27 mouse cellular contexts compared by ENCODE assay signal in genomic region chrX:60644726-60645318, GRCm38 (mm10). TPM values are rescaled to one million over a fixed set of nuclear protein-coding genes. Genes with fewer than 3 reads are reported as not detected.
DNase-seq lines count a peak whose midpoint lies in the region; ATAC-seq lines count a peak whose summit lies in the region.
"Had no signal": no experiment of that assay in that cellular context is flagged by ENCODE, and none has a peak within 500 bp of the region (broad histone marks: within the 10 kb centered on the region; RNA-seq: fewer than 3 reads in every experiment).

No protein-coding gene starts in this region.

- no peak overlapping the region for H3K4me2 ChIP-seq in midbrain, embryonic 14.5 days (ENCODE audit: low read length)
- no peak overlapping the region for H3K4me2 ChIP-seq in midbrain, embryonic 16.5 days (ENCODE audit: low read length)
- peak overlapping the region; percentile 32 for H3K4me2 ChIP-seq in forebrain, embryonic 16.5 days (ENCODE audit: low read length)
- H3K4me2 ChIP-seq: embryonic facial prominence, embryonic 13.5 days; heart, embryonic 12.5 days; hindbrain, embryonic 13.5 days; limb, embryonic 15.5 days; neural tube, embryonic 15.5 days had no signal

- no peaks in the 10 kb centered on the region for H3K36me3 ChIP-seq in midbrain, embryonic 14.5 days (ENCODE audit: control insufficient read depth, insufficient read depth, low read length)
- no peaks in the 10 kb centered on the region for H3K36me3 ChIP-seq in midbrain, embryonic 16.5 days (ENCODE audit: control insufficient read depth, insufficient read depth, low read length)
- no peaks in the 10 kb centered on the region for H3K36me3 ChIP-seq in forebrain, embryonic 10.5 days (replicated peaks)
- no peaks in the 10 kb centered on the region for H3K36me3 ChIP-seq in forebrain, embryonic 16.5 days (ENCODE audit: control insufficient read depth, insufficient read depth)
- H3K36me3 ChIP-seq: embryonic facial prominence, embryonic 13.5 days; heart, embryonic 12.5 days; hindbrain, embryonic 13.5 days; limb, embryonic 15.5 days; neural tube, embryonic 15.5 days had no signal

- H3K4me1 ChIP-seq in midbrain, embryonic 14.5 days (ENCODE audit: control insufficient read depth, insufficient read depth, low read length): no peaks in the 10 kb centered on the region
- no peaks in the 10 kb centered on the region for H3K4me1 ChIP-seq in midbrain, embryonic 16.5 days (ENCODE audit: control insufficient read depth, insufficient read depth, low read length)
- peaks cover 13% of the 10 kb centered on the region; the same call in 1 of the 2 replicates for H3K4me1 ChIP-seq in forebrain, embryonic 10.5 days
- H3K4me1 ChIP-seq in forebrain, embryonic 16.5 days (replicated peaks; ENCODE audit: control insufficient read depth, insufficient read depth, low read length): no peaks in the 10 kb centered on the region
- H3K4me1 ChIP-seq: embryonic facial prominence, embryonic 13.5 days; heart, embryonic 12.5 days; hindbrain, embryonic 13.5 days; limb, embryonic 15.5 days; neural tube, embryonic 15.5 days had no signal

- WGBS in midbrain, embryonic 14.5 days: 46% methylated on average over 10 of the region's 10 CpGs
- WGBS in midbrain, embryonic 16.5 days: 35% methylated on average over 10 of the region's 10 CpGs
- WGBS in forebrain, embryonic 10.5 days: 39% methylated on average over 10 of the region's 10 CpGs
- 24% methylated on average over 10 of the region's 10 CpGs for WGBS in forebrain, embryonic 16.5 days

- H3K9ac ChIP-seq in midbrain, embryonic 14.5 days (replicated peaks; ENCODE audit: low read length): no peak overlapping the region
- H3K9ac ChIP-seq in midbrain, embryonic 16.5 days (ENCODE audit: low read depth, low read length): no peak overlapping the region
- no peak overlapping the region for H3K9ac ChIP-seq in forebrain, embryonic 16.5 days (replicated peaks; ENCODE audit: low read depth, low read length)
- H3K9ac ChIP-seq: embryonic facial prominence, embryonic 13.5 days; heart, embryonic 12.5 days; hindbrain, embryonic 13.5 days; limb, embryonic 15.5 days; liver, embryonic 14.5 days; neural tube, embryonic 15.5 days had no signal

- no peak overlapping the region for H3K4me3 ChIP-seq in midbrain, embryonic 14.5 days (replicated peaks; ENCODE audit: low read depth, low read length)
- H3K4me3 ChIP-seq in midbrain, embryonic 16.5 days (ENCODE audit: low read depth, low read length): no peak overlapping the region
- 0 out of 2 replicates have a peak overlapping the region, but pooled peaks have one; percentile 10 for H3K4me3 ChIP-seq in forebrain, embryonic 10.5 days
- H3K4me3 ChIP-seq in forebrain, embryonic 16.5 days (replicated peaks; ENCODE audit: low read length): no peak overlapping the region
- H3K4me3 ChIP-seq: embryonic facial prominence, embryonic 13.5 days; erythroblast, embryonic 14.5 days; heart, embryonic 12.5 days; hindbrain, embryonic 13.5 days; left cerebral cortex, adult 2 months; limb, embryonic 15.5 days; neural tube, embryonic 15.5 days had no signal

- H3K9me3 ChIP-seq in midbrain, embryonic 14.5 days (ENCODE audit: control insufficient read depth, low read length): no peaks in the 10 kb centered on the region
- H3K9me3 ChIP-seq in midbrain, embryonic 16.5 days (replicated peaks; ENCODE audit: control insufficient read depth, low read length, poor library complexity, severe bottlenecking): no peaks in the 10 kb centered on the region
- no peaks in the 10 kb centered on the region for H3K9me3 ChIP-seq in forebrain, embryonic 10.5 days
- H3K9me3 ChIP-seq in forebrain, embryonic 16.5 days (ENCODE audit: control insufficient read depth, low read length): no peaks in the 10 kb centered on the region
- H3K9me3 ChIP-seq: embryonic facial prominence, embryonic 13.5 days; heart, embryonic 12.5 days; hindbrain, embryonic 13.5 days; limb, embryonic 15.5 days; neural tube, embryonic 15.5 days had no signal

- H3K27me3 ChIP-seq in midbrain, embryonic 14.5 days (ENCODE audit: control insufficient read depth, insufficient read depth, low read length): no peaks in the 10 kb centered on the region
- H3K27me3 ChIP-seq in midbrain, embryonic 16.5 days (ENCODE audit: control insufficient read depth, insufficient read depth, low read depth, low read length): no peaks in the 10 kb centered on the region
- H3K27me3 ChIP-seq in forebrain, embryonic 10.5 days (ENCODE audit: poor library complexity, severe bottlenecking): no peaks in the 10 kb centered on the region; the same call in 1 of the 2 replicates
- no peaks in the 10 kb centered on the region for H3K27me3 ChIP-seq in forebrain, embryonic 16.5 days (replicated peaks; ENCODE audit: control insufficient read depth, insufficient read depth, low read length)
- H3K27me3 ChIP-seq: embryonic facial prominence, embryonic 13.5 days; heart, embryonic 12.5 days; hindbrain, embryonic 13.5 days; limb, embryonic 15.5 days; neural tube, embryonic 15.5 days had no signal

- ATAC-seq in midbrain, embryonic 14.5 days (ENCODE audit: low FRiP score, low TSS enrichment): no peak
- ATAC-seq in midbrain, embryonic 16.5 days: no peak
- no peak for ATAC-seq in forebrain, embryonic 16.5 days
- ATAC-seq: activated CD4-positive, CD25-positive, alpha-beta regulatory T cell, adult 4 months had no signal

- peak; percentile 1 for DNase-seq in midbrain, embryonic 14.5 days
- peak; percentile 23 for DNase-seq in forebrain, embryonic 10.5 days (ENCODE audit: extremely low spot score, low spot score)
- DNase-seq in adrenal gland, adult 18-20 months (ENCODE audit: low spot score in 2 of 2): no peak
- DNase-seq in urinary bladder, postnatal 25 days (ENCODE audit: low spot score): no peak
- no peak for DNase-seq in left cerebral cortex, adult 8-10 months (ENCODE audit: low spot score in 2 of 2)
- DNase-seq: adrenal gland, postnatal 14 days; cerebellum, adult 11 months; cerebellum, adult 9-11 months; gastrocnemius, postnatal 10 days; heart, adult 11 months; heart, postnatal 14 days; kidney, adult 11 months; kidney, postnatal 4 days; left cerebral cortex, postnatal 4 days; lung, postnatal 4 days; right cerebral cortex, postnatal 14 days had no signal

- no peak overlapping the region for H3K27ac ChIP-seq in midbrain, embryonic 14.5 days (replicated peaks; ENCODE audit: low read depth, low read length)
- H3K27ac ChIP-seq in midbrain, embryonic 16.5 days (ENCODE audit: low read length): no peak overlapping the region
- H3K27ac ChIP-seq in forebrain, embryonic 10.5 days: peak overlapping the region; percentile 20; the same call in 1 of the 2 replicates
- no peak overlapping the region for H3K27ac ChIP-seq in forebrain, embryonic 16.5 days (ENCODE audit: low read length)
- H3K27ac ChIP-seq: embryonic facial prominence, embryonic 13.5 days; hindbrain, embryonic 13.5 days; left cerebral cortex, adult 2 months; limb, embryonic 15.5 days; liver, embryonic 14.5 days; neural tube, embryonic 15.5 days had no signal

RNA-seq across cellular contexts. Expression of gene Atp11c, which starts 52.3 kb away (rescaled TPM):
- polyA plus RNA-seq in midbrain, embryonic 14.5 days (2014; fragmentation: Nextera tagmentation; extraction: Ambion mirVana): 16.3 and 18.1 TPM in 2 replicates
- 8.9 and 11.4 TPM in 2 replicates for polyA plus RNA-seq in midbrain, embryonic 16.5 days (2015; fragmentation: Nextera tagmentation; extraction: Ambion mirVana)
- 15.3 and 16.1 TPM in 2 replicates for polyA plus RNA-seq in forebrain, embryonic 10.5 days (2016; fragmentation: Nextera tagmentation; extraction: Ambion mirVana)
- 13.5 and 14.5 TPM in 2 replicates for polyA plus RNA-seq in forebrain, embryonic 16.5 days (2015; fragmentation: Nextera tagmentation; extraction: Ambion mirVana)
- total RNA-seq in adrenal gland, adult 18-20 months (2021): 10 to 100 TPM; 13.0 to 15.9 TPM
- 10 to 100 TPM in 1 of 4 experiments, 1 to 10 TPM in 3; 8.6 to 10.2 (median 9.3) TPM for total RNA-seq in left cerebral cortex, adult 8-10 months (2022)

Comparison
In these comparisons a context has a peak if more than half of its experiments do, and no peak if none do; other contexts are left out.
1. DNase-seq: peak in midbrain, embryonic 14.5 days (single experiment) and forebrain, embryonic 10.5 days (single experiment); none in adrenal gland, adult 18-20 months (0 of 2), urinary bladder, postnatal 25 days (single experiment) and left cerebral cortex, adult 8-10 months (0 of 2).